Mouse (Mus musculus): ENCODE results near the gene Bdkrb1.

- no peak for TF ChIP-seq CTCF (IDR thresholded peaks at IDR 0.05; ENCODE audit: low read depth, low read length)
- no peak for TF ChIP-seq GATA1 (IDR thresholded peaks at IDR 0.05; ENCODE audit: borderline replicate concordance, low read length)
- no peak for TF ChIP-seq GATA2 (IDR thresholded peaks at IDR 0.05; ENCODE audit: borderline replicate concordance, low read depth, low read length)
Observed at GRCm38 (mm10) chr12:105562936-105563680, 39.8 kb upstream of the Bdkrb1 start, which contains the start of gene Bdkrb2.
